Mouse (Mus musculus) neural tube, embryonic 10.5 days (tissue): ENCODE measurements around the gene Abi1.
"Not testable (repeated sequence)": the region's sequence is repeated elsewhere in the genome, so short reads cannot be mapped to it uniquely, and the experiment has no call there.

Source experiments
- DNase-seq: peaks from one replicate; pipeline ENCODE4 v3.0.0-alpha.2; 2017; ENCODE audit warnings: low spot score; ENCODE audit errors: extremely low spot score

The Abi1 gene

DNA sequence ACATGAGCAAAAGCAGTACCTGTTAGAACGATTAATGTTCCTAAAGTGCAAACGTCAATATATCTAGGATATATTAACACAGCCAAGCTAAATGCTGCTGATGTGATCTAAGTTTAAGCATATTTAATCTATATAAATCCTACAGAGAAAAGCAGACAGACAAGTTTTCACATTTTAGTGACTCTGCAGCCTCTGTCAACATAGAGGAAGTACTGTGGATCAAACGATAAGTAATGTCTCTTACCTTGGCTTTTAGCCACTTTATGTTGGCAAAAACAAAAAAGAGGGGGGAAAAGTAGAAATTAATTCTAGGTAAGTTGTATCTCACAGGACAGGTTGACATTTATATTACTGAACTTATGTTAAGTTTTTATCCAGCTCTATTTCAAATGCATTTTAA lies 77.1 kb downstream of the Abi1 start:
- DNase-seq = no peak

DNA sequence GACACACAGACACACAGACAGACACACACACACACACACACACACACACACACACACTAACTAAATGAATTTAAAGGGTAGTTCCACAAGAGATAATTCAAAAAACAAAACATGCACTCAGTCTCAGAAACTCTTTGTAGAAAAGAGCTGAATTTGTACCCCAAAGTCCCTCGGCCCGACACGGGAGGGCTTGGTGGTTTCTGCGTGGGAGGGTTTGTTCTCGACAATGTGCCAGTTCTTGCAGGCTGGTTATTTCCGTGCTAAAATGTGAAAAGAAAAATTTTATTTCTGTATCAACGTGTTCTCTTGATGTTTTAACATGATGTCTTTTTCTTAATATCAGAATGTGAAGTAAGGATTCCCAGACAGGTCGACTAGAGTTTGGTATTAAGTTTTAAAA lies 77.8 kb downstream of the Abi1 start:
- no peak for DNase-seq

DNA sequence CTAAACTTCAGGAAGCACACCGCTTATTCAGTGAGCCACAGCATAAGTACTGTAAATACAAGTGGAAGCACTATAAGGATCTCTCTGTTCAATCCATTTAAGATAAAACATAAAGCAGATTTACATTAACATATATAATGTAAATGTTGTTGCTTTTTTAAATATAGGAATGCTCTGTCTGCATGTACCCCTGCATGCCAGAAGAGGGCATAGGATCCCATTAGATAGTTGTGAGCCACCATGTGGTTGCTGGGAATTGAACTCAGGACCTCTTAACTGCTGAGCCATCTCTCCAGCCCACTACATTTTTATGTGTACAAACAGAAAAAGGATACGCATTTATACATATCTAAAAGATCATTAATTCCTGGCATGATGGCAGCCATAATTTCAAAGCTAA lies 78.4 kb downstream of the Abi1 start:
- DNase-seq = no peak

DNA sequence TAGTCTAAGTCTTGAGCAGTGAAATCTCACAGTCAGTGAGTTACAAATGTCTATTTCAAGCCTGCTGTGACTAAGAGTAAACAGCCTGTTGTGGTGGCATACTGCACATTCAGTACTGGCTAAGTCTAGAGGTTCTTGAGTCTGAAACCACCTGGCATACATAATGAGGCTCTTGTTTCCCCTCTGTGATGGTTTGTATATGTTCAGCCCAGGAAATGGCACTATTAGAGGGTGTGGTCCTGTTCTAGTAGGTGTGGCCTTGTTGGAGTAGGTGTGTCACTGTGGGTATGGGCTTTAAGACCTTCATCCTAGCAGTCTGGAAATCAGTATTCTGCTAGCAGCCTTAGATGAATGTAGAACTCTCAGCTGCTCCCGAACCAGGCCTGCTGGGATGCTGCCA lies 82.6 kb downstream of the Abi1 start:
- DNase-seq = no peak

DNA sequence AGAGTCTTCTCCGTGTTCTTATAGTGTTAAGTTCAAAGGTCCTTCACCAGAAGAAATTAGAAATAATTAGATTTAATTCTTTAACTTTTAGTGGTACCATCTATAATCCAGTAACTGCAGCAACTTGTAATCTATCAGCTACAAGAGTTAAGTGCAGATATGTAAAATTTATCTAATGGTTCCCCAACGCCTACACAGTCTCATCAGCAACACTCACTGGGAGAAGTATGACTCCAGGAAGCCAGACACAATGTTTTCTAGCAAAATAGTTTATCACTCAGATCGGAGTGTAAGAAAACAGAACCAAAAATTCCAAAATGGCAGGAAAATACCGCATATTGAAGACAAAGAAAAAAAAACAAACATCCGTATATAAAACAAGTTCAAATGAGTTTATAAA lies 84.1 kb downstream of the Abi1 start:
- no peak for DNase-seq

DNA sequence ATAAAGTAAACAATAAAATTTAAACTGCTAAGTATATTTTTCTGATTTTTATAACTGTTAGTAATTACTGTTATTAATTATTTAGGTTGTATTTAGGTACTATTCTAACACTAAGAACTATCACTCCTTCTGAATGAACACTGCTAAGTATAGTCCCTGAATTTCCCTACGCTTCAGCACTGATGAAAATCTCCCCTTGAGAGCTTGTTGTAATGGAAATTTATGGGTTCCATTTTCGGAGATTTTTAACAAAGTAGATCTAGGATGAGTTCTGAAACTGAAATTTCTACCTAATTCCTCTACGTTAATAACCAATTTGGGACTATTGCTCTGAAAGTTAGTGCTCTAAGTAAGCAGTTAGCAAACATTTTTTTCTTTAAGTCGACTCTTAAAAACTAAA lies 85.8 kb downstream of the Abi1 start:
- DNase-seq = no peak

DNA sequence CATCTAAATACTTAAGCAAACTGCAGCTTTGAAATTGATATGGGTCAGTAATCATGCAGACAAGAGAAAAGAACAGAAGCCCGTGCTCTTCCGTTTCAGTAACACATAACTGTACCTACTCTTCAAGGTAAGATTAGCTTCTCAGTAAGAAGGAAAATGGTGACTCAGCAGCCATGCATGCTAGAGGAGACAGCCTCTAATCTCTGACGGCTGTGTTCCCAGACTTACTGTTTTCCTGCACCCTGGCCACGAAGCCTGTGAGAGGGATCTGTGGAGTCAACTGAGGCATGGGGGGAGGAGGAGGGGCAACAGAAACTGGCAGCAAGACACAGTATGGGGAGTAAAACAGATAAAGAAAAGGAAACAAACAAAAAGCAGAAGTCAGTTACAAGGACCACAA lies 90.1 kb downstream of the Abi1 start:
- no peak for DNase-seq

DNA sequence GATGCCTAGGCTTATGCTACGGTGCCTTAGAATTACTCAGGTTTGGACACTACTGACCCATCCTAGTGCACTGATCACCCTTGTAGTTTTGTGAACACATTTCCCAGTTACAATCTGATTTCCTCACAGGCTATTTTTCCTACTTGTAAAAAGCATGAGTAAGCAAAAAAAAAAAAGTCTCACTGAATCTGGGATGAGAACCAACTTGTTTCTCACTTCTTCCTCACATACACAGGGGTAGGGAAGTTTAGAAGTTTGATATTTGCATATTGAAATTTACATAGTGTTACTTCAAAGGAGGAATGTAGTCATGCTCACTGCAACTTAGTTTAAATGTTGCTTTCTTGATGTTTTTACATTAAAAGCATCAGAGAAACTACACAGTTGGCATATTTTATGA lies 106.5 kb downstream of the Abi1 start:
- no peak for DNase-seq

DNA sequence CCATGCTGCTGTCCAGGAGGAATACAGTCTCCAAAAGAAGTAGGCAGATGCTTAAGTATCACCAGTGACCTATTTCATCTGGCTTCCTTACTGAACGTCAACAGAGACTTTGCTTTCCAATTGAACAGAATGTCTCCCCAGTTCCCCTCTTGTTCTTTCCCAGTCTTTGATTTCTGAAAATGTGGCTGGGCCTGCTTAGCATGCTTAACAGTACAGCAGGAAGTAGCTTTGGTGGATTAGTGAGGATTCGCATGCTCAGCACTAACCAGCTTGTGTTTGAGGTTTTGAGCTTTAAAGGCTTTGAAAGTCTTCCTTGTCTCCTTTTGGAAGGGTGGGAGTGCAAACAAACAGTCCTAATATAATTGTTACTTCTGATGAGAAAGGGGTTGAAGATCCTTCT lies 111.8 kb downstream of the Abi1 start:
- DNase-seq = no peak

DNA sequence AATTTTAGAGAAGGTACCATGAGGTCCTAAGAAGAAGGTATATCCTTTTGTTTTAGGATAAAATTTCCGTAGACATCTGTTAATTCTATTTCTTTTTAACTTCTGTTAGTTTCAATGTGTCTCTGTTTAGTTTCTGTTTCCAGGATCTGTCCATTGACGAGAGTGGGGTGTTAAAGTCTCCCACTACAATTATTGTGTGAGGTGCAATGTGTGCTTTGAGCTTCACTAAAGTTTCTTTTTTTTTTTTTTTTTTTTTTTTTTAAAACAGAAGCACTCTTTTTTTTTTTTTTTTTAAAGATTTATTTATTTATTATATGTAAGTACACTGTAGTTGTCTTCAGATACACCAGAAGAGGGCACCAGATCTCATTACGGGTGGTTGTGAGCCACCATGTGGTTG lies 114.1 kb downstream of the Abi1 start:
- DNase-seq = not testable (repeated sequence)

DNA sequence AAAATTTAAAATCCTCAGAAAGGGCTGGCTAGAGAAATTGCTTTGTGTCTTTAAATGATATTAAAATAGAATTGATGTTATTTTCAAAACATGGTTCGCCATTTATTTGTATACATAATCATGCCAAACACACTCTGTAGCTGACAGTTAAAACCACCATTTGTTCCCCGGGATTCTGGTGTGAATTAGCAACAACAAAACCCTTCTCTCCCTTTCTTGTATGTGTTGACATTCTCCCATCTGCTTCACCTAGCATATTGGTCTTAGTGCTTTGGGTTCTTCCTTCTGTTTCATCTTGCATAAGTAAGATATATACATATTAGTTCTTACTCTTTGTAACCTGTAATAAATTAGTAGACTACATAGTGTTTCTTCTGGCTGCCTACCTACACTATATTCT lies 121.4 kb downstream of the Abi1 start:
- no peak for DNase-seq

DNA sequence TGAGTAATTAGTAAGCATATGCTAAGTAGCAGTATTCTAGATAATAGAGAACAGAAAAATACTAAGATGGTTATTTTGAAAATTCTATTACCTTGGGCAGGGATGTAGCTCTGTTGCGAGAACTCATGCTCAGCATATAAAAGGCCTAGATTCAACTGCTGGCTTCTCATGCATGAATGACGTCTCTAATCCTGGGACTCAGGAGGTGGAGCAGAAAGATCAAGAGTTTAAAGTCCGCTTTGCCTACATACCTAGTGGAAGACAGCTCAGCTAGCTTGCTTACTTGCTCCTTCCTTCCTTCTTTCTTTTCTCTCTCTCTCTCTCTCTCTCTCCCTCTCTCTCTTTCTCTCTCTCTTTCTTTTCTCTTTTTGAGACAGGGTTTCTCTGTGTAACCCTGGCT lies 125.6 kb downstream of the Abi1 start:
- DNase-seq = no peak

DNA sequence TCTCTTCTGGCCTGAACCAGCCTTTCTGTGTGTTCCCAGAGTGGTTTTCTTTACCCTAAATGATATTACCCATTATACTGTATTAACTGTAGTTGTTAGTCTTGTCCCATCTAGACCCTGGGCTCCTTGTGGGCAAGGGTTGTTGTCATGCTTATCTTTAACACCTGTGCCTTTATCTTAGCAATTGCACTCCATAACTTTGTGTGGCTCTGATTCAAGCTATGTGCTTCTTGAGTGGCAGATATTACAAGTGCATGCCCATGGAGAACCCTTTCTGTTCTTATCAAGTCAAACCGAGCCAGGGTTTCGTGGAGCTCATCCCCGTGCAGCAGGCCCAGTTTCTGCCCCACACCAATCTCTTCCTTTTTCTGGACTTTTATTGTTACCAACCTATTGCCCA lies 136.1 kb downstream of the Abi1 start:
- no peak for DNase-seq

DNA sequence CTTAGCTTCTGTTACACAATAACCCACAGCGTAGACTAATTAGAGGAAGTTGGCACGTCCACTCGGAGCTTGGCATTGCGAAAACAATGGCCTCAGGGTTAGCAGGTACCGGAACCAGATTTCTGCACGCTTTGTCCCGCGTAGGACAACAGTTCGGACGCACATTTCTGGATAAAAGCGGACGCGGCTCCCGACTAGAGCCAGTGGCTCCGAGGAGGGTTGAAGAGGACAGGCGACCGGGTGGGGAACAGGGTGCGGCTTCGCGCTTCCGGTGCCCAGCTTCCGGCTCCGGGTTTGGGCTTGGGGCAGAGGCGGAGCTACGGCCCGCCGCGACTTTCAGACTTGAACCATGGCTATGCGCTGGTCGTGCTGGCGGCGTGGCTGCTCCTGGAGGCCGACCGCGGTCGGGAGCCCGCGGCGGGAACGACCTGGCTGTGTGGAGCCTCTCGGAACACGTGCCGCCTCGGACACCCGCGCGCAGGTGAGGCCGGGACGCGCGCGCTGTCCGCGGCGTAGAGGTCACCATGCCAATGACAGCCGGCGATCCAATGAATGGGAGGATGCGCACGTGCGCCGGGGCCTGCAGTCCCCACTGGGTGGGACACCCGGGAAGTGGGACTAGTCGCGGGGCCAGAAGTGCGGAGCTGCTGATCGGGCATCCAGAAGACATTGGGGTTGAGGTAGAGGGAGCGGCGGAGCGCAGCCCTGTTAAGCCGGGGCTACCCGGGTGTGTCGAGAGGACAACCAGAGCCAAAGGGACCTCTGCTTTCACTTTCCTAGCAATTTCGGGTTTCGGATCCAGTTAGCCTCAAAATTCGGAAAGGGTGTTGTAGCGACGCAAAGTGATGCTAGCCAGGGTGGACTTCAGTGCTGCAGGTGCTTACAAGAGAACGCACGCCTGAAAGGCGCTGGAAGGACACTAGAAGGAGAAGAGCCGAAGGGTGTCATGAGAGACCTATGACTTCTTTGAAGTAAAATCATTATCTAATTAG lies 144.5 kb downstream of the Abi1 start, which contains the start of gene Pdss1:
Gene Pdss1 (plus strand): TSS at position 241 of the 992 bp plus-strand sequence.
- peak; percentile 91 for DNase-seq

DNA sequence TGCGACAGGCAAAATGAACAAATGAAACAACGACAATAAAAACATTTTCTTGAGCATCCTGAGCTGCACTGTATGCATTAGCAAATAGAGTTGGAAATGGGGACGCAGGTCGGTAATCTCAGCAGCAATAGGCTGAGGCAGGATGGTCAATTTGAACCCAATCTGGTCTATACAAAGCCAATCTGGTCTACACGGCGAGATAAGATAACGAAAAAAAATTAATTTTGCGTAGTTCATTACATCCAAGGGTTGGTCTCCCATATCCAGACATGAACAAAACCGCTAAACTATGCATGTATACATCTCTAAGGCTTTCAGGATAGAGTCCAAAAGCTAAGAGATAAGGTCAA lies 145.1 kb downstream of the Abi1 start:
- peak; percentile 23 for DNase-seq
